Mouse (Mus musculus) brain, embryonic 14.5 days (tissue): ENCODE results near the gene Ano10.

Experiments used
- CTCF ChIP-seq: fragments of 200-500 bp; IDR thresholded peaks from 2 replicates; pipeline ENCODE4 v1.5.1; 2012; ENCODE audit warnings: inconsistent platforms, mild to moderate bottlenecking, moderate library complexity, borderline replicate concordance; ENCODE audit not compliant: insufficient read depth, insufficient read length; ENCODE audit errors: extremely low read depth
- POLR2A ChIP-seq: fragments of 200-500 bp; IDR thresholded peaks from 2 replicates; pipeline ENCODE4 v1.6.1; 2012; ENCODE audit warnings: mild to moderate bottlenecking, inconsistent platforms, borderline replicate concordance; ENCODE audit not compliant: poor library complexity, insufficient read depth, insufficient read length, severe bottlenecking; ENCODE audit errors: extremely low read depth

GRCm38 (mm10) chr9:122184329-122184728, 109.9 kb downstream of the Ano10 start:
- TF ChIP-seq CTCF = no peak
- no peak for TF ChIP-seq POLR2A
